Mouse (Mus musculus): ENCODE measurements around the gene Gm47283.
"Not testable (repeated sequence)": the region's sequence is repeated elsewhere in the genome, so short reads cannot be mapped to it uniquely, and the experiment has no call there.

DNA sequence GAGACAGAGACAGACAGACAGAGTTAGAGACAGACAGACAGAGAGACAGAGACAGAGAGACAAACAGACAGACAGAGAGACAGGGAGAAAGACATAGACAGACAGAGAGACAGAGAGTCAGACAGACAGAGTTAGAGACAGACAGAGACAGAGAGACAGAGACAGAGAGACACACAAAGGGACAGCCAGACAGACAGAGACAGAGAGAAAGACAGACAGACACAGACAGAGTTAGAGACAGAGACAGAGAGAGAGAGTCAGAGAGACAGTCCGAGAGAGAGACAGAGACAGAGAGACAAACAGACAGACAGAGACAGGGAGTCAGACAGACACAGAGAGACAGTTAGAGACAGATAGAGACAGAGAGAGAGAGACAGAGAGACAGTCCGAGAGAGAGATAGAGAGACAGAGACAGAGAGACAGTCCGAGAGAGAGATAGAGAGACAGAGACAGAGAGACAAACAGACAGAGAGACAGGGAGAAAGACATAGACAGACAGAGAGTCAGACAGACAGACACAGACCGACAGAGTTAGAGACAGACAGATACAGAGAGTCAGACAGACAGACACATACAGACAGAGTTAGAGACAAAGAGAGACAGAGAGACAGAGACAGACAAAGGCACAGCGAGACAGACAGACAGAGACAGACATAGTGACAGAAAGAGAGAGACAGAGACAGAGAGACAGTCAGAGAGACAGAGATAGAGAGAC lies 49.2 kb upstream of the Gm47283 start:
- not testable (repeated sequence) for TF ChIP-seq CHD1 (IDR thresholded peaks at IDR 0.05; ENCODE audit: low read depth, low read length); ZC3H11A (IDR thresholded peaks at IDR 0.05; ENCODE audit: low read depth, low read length); POLR2A (IDR thresholded peaks at IDR 0.05; ENCODE audit: low read depth, low read length); CTCF (conservative IDR thresholded peaks at IDR 0.05 in 1 of 2, IDR thresholded peaks at IDR 0.05 in 1 of 2; ENCODE audit: low read depth in 2 of 2, low read length in 2 of 2); ETS1 (conservative IDR thresholded peaks at IDR 0.05; ENCODE audit: low read depth, low read length); NELFE (IDR thresholded peaks at IDR 0.05; ENCODE audit: low read depth, low read length); ZKSCAN1 (IDR thresholded peaks at IDR 0.05; ENCODE audit: borderline replicate concordance, low read depth, low read length); JUND (conservative IDR thresholded peaks at IDR 0.05; ENCODE audit: low read depth, low read length); ELF1 (IDR thresholded peaks at IDR 0.05; ENCODE audit: low read depth, low read length); ZNF384 (IDR thresholded peaks at IDR 0.05; ENCODE audit: low read depth, low read length); SIN3A (IDR thresholded peaks at IDR 0.05; ENCODE audit: low read length); TCF12 (IDR thresholded peaks at IDR 0.05; ENCODE audit: low read depth, low read length); HCFC1 (IDR thresholded peaks at IDR 0.05; ENCODE audit: low read depth, low read length); EP300 (IDR thresholded peaks at IDR 0.05; ENCODE audit: low read length)
